Comparison of ENCODE assay signal across 20 mouse cellular contexts in genomic region chr8:64444429-64444828, GRCm38 (mm10).
DNase-seq lines count a peak whose midpoint lies in the region; ATAC-seq and TF ChIP-seq lines count a peak whose summit lies in the region.
"Had no signal": no experiment of that assay in that cellular context is flagged by ENCODE, and none has a peak within 500 bp of the region (broad histone marks: within the 10 kb centered on the region; RNA-seq: fewer than 3 reads in every experiment).

No protein-coding gene starts in this region.

- H3K4me1 ChIP-seq in lung, embryonic 14.5 days (ENCODE audit: insufficient read depth) = no peaks in the 10 kb centered on the region
- peaks cover 6% of the 10 kb centered on the region; the same call in 1 of the 2 replicates for H3K4me1 ChIP-seq in embryonic facial prominence, embryonic 12.5 days
- H3K4me1 ChIP-seq: forebrain, embryonic 12.5 days; heart, embryonic 10.5 days; hindbrain, embryonic 12.5 days had no signal

- H3K9me3 ChIP-seq in lung, embryonic 14.5 days (ENCODE audit: low read depth, low read length) = no peaks in the 10 kb centered on the region
- H3K9me3 ChIP-seq in embryonic facial prominence, embryonic 12.5 days = no peaks in the 10 kb centered on the region
- H3K9me3 ChIP-seq: forebrain, embryonic 12.5 days; heart, embryonic 10.5 days; hindbrain, embryonic 12.5 days had no signal

- no peaks in the 10 kb centered on the region for H3K36me3 ChIP-seq in lung, embryonic 14.5 days (ENCODE audit: insufficient read depth)
- H3K36me3 ChIP-seq in embryonic facial prominence, embryonic 12.5 days = no peaks in the 10 kb centered on the region
- H3K36me3 ChIP-seq: forebrain, embryonic 12.5 days; heart, embryonic 10.5 days; hindbrain, embryonic 12.5 days had no signal

- TF ChIP-seq CTCF in lung, embryonic 14.5 days (IDR thresholded peaks at IDR 0.05; ENCODE audit: low read depth) = no peak

- H3K4me3 ChIP-seq in lung, embryonic 14.5 days (ENCODE audit: low read depth, low read length) = no peak overlapping the region
- H3K4me3 ChIP-seq in embryonic facial prominence, embryonic 12.5 days = no peak overlapping the region
- H3K4me3 ChIP-seq: forebrain, embryonic 12.5 days; heart, embryonic 10.5 days; hindbrain, embryonic 12.5 days had no signal

- DNase-seq in lung, embryonic 14.5 days = peak; percentile 33
- no peak for DNase-seq in lung, postnatal 10 days
- DNase-seq in 3T3-L1 (ENCODE audit: low read depth, low spot score) = peak; percentile 26
- peak; percentile 23 for DNase-seq in fibroblast of lung, adult 2 months (ENCODE audit: low read depth)
- no peak for DNase-seq in kidney, adult 18-20 months
- DNase-seq: adrenal gland, adult 8-10 months; adrenal gland, postnatal 36 days; cerebellum, adult 2 months; cerebellum, postnatal 25 days; gastrocnemius, postnatal 10 days; heart, adult 18-20 months; heart, postnatal 10 days; heart, postnatal 4 days had no signal

- ATAC-seq in lung, embryonic 14.5 days (ENCODE audit: insufficient read depth) = no peak; the same call in 1 of the 2 replicates
- ATAC-seq in embryonic facial prominence, embryonic 12.5 days (ENCODE audit: insufficient number of reproducible peaks, insufficient read depth, low FRiP score, low TSS enrichment) = peak; percentile 79; the same call in 1 of the 2 replicates
- ATAC-seq: forebrain, embryonic 16.5 days; hindbrain, embryonic 16.5 days; inflammation-experienced regulatory T-cells, adult 6 months had no signal

- H3K27me3 ChIP-seq in lung, embryonic 14.5 days (ENCODE audit: insufficient read depth, low read length) = no peaks in the 10 kb centered on the region
- peaks cover 4% of the 10 kb centered on the region; the same call in 1 of the 2 replicates for H3K27me3 ChIP-seq in embryonic facial prominence, embryonic 12.5 days
- H3K27me3 ChIP-seq: forebrain, embryonic 12.5 days; hindbrain, embryonic 12.5 days had no signal

- no peak overlapping the region for H3K9ac ChIP-seq in lung, embryonic 14.5 days
- no peak overlapping the region for H3K9ac ChIP-seq in embryonic facial prominence, embryonic 12.5 days
- H3K9ac ChIP-seq: forebrain, embryonic 12.5 days; hindbrain, embryonic 12.5 days had no signal

- WGBS in lung, embryonic 14.5 days = 60% methylated on average over 5 of the region's 5 CpGs
- 46% methylated on average over 5 of the region's 5 CpGs for WGBS in embryonic facial prominence, embryonic 12.5 days

- H3K27ac ChIP-seq in lung, embryonic 14.5 days (ENCODE audit: low read depth) = no peak overlapping the region
- H3K27ac ChIP-seq in embryonic facial prominence, embryonic 12.5 days = no peak overlapping the region
- H3K27ac ChIP-seq: forebrain, embryonic 12.5 days; heart, embryonic 10.5 days; hindbrain, embryonic 12.5 days had no signal

- H3K4me2 ChIP-seq in lung, embryonic 14.5 days = no peak overlapping the region
- H3K4me2 ChIP-seq in embryonic facial prominence, embryonic 12.5 days (replicated peaks) = no peak overlapping the region
- H3K4me2 ChIP-seq: forebrain, embryonic 12.5 days; hindbrain, embryonic 12.5 days had no signal

Comparison
In these comparisons a context has a peak if more than half of its experiments do, and no peak if none do; other contexts are left out.
1. DNase-seq: peak in lung, embryonic 14.5 days (single experiment), 3T3-L1 (single experiment) and fibroblast of lung, adult 2 months (single experiment); none in lung, postnatal 10 days (single experiment) and kidney, adult 18-20 months (single experiment).